Mouse (Mus musculus) bone marrow, adult 2 months (tissue): ENCODE data around the gene Chrna5. TPM values are rescaled to one million over a fixed set of nuclear protein-coding genes. Genes with fewer than 3 reads are reported as not detected.

ENCODE experiments used
- H3K27ac ChIP-seq: fragments of 200-500 bp; 2 replicates; pipeline ENCODE4 v1.5.1; 2012; ENCODE audit warnings: low read depth, mild to moderate bottlenecking, control low read depth, inconsistent platforms, low read length; ENCODE audit not compliant: control insufficient read depth, poor library complexity, insufficient read depth
- H3K4me1 ChIP-seq: fragments of 200-500 bp; 2 replicates; pipeline ENCODE4 v1.6.1; 2011; ENCODE audit warnings: low read length; ENCODE audit not compliant: control insufficient read depth, insufficient read depth
- H3K4me3 ChIP-seq: fragments of 200-500 bp; replicated peaks from 2 replicates; pipeline ENCODE3; 2011; ENCODE audit warnings: mild to moderate bottlenecking, low read depth, low read length, control low read depth; ENCODE audit not compliant: control insufficient read depth
- CTCF ChIP-seq: fragments of 200-500 bp; IDR thresholded peaks from 2 replicates; pipeline ENCODE4 v1.5.1; 2011; ENCODE audit warnings: low read length, control low read depth; ENCODE audit not compliant: control insufficient read depth, insufficient read depth
- POLR2A ChIP-seq: fragments of 200-500 bp; IDR thresholded peaks from 2 replicates; pipeline ENCODE4 v1.6.1; 2011; ENCODE audit warnings: low read depth, mild to moderate bottlenecking, control low read depth, low read length, borderline replicate concordance; ENCODE audit not compliant: control insufficient read depth
- WGBS: fragments of 180-500 bp; shearing (Covaris S2); methylation state at CpG from one replicate; pipeline ENCODE4 v1.1.7; 2018; 5-methylcytosine and 5-hydroxymethylcytosine counted together
- polyA plus RNA-seq: library from polyadenylated mRNA; stranded (reverse); fragments of >200 nt; gene quantifications from 2 replicates; pipeline ENCODE4 v1.2.4, GENCODE M21; 2011; ENCODE audit warnings: low replicate concordance; ENCODE audit not compliant: missing spikeins, insufficient read depth, insufficient read length

Gene Chrna5
- polyA plus RNA-seq, 1 experiment = not detected

DNA sequence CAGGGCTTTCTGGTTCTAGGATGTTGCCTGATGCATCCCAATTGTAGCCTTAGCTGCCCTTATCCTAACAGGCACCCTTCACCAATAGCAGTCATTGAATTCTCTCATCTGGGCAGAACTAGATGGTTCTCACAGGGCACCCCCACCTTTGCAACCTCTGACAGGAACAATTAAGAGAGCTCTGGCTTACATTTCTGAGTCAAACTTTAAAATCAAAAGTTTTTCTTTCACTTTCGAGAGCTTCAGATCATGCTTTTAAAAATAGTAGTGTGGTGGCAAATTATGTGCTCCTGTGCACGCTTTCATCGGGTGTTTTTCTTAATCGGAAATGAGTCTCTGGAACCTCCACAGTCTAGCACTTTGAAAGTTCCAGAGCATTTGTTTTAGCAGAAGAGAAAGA lies 19.6 kb upstream of the Chrna5 start:
- Histone ChIP-seq H3K4me3 (no peak overlapping the region), H3K4me1 (no peaks in the 10 kb centered on the region), H3K27ac (no peak overlapping the region)
- no peak for TF ChIP-seq POLR2A
- TF ChIP-seq CTCF = no peak
- WGBS = 19% methylated on average over 4 of the region's 4 CpGs

DNA sequence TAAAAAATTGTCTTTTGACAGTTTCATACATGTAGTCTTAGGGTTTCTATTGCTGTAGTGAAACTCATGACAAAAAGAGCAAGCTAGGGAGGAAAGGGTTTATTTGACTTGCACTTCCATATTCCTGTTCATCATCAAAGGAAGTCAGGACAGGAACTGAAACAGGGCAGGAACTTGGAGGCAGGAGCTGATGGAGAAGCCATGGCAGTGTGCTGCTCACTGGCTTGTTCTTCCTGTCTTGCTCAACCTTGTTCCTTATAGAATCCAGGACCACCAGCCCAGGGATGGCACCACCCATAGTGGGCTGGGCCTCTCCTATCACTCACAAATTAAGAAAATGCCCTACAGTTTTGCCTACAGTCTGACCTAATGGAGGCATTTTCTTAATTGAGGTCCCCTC lies 17.0 kb upstream of the Chrna5 start:
- Histone ChIP-seq H3K27ac (no peak overlapping the region), H3K4me3 (no peak overlapping the region), H3K4me1 (no peaks in the 10 kb centered on the region)
- TF ChIP-seq CTCF (no peak), POLR2A (no peak)

DNA sequence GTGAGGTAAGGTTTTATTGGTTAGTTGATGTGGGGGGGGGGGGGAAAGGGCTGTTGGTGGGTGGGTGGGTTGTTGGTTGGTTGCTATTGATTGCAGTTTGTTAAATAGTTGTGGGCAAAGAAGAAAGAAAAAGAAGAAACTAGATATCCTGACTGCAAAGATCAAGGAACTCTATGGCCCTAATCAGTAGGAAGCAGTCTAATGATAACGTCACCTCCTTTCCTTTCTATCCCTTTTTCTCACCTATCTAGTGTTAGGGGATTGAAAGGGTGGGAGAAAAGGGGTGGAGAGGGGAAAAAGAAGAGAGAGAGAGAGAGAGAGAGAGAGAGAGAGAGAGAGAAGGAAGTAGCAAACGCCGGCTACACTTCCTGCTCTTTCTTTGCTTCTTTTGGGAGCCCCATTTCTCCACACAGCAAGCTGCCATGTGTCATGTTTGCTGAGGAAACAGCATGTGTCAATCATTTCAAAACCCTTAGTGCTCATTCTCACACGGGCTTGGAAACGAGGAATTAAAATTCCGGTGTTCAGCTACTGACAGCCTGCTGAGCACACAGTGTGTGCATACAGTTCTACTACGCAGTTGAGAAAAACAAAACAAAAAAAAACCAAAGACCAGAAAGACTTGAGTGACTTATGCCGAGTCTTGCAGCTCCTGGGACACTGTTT lies 10.6 kb upstream of the Chrna5 start:
- no peaks in the 10 kb centered on the region for H3K4me1 ChIP-seq
- WGBS = 39% methylated on average over 8 of the region's 8 CpGs
- no peak overlapping the region for H3K27ac ChIP-seq
- no peak for TF ChIP-seq POLR2A
- no peak for TF ChIP-seq CTCF
- H3K4me3 ChIP-seq = no peak overlapping the region

DNA sequence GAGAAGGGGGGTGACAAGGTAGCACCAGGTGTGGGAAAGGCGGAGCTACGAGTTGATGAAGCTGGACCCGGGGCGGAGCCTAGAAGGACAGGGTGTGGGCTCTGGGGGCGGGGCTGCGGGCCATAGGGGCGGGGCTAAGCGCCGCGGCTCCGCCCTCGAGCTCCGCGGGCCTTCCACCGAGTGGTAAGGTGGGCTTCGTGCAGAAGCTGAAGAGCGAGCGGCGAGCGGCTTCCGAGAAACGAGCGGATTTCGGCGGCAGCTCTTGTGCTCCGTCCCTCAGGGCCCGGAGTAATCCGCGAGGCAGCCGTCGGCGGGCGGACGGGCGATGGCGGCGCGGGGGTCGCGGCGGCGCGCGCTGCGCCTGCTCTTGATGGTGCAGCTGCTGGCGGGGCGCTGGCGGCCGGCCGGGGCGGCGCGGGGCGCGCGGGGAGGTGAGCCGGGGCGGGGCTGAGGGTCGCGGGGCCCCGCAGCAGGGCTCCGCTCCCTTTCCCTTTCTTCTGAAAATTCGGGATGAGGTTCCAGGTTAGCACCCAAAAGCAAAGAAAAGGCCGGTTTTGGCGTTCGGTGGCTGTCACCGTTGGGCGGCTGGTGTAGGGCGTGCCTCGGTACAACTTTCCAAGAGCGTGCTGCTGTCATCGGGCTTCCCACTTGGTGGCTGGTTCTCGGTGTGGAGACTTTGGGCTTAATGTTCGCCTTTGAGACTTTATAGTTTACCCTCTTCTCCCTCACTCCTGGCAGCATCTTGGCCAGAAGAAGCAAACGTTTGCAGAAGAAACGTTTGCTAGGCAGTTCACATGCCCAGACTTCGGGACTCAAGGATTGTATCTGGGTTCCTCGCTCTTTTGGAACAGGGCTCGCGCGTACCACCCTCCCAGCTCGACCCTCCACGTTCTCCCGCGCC lies 861 bp downstream of the Chrna5 start:
- Histone ChIP-seq H3K27ac (no peak overlapping the region), H3K4me1 (no peaks in the 10 kb centered on the region), H3K4me3 (no peak overlapping the region)
- no peak for TF ChIP-seq CTCF
- TF ChIP-seq POLR2A = no peak
- WGBS = 4% methylated on average over 85 of the region's 85 CpGs

GRCm38 (mm10) chr9:54982401-54982800 lies 1.7 kb downstream of the Chrna5 start:
- H3K4me3 ChIP-seq = no peak overlapping the region
- no peak overlapping the region for H3K27ac ChIP-seq
- TF ChIP-seq CTCF (no peak), POLR2A (no peak)
- 21% methylated on average over 7 of the region's 7 CpGs for WGBS
- H3K4me1 ChIP-seq = no peaks in the 10 kb centered on the region

- WGBS = 72% methylated on average over 3 of the region's 3 CpGs
- no peak overlapping the region for H3K4me3 ChIP-seq
- H3K27ac ChIP-seq = no peak overlapping the region
- no peaks in the 10 kb centered on the region for H3K4me1 ChIP-seq
- TF ChIP-seq POLR2A (no peak), CTCF (no peak)
Measured at GRCm38 (mm10) chr9:54990362-54990761, 9.7 kb downstream of the Chrna5 start.

- Histone ChIP-seq H3K4me1 (no peaks in the 10 kb centered on the region), H3K4me3 (no peak overlapping the region), H3K27ac (no peak overlapping the region)
- 62% methylated on average over 3 of the region's 3 CpGs for WGBS
- no peak for TF ChIP-seq POLR2A
Measured at GRCm38 (mm10) chr9:54994381-54994780, 13.7 kb downstream of the Chrna5 start.

DNA sequence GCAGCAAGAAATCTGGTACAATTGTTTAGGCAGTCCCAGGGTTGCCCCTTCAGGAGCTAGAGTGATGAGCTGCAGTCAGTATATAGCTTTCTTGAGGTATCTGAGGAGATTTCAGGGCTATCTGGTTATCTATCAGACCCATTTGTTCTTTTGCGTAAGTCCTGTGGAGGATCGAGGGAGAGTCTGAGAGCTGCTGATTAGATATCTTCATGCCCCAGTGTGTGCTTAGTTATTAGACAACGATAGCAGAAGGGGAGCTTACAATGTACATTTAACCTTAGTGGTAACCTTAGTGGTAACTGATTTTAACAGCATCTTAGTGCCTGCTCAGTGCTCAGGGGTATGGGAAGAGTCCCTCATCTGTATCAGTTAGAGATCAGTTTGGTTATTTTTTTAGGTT lies 15.0 kb downstream of the Chrna5 start:
- no peak overlapping the region for H3K4me3 ChIP-seq
- TF ChIP-seq POLR2A = no peak
- TF ChIP-seq CTCF = no peak
- H3K4me1 ChIP-seq = no peaks in the 10 kb centered on the region
- no peak overlapping the region for H3K27ac ChIP-seq
- WGBS = 62% methylated on average over 3 of the region's 3 CpGs
